Mouse (Mus musculus): Measurements from ENCODE around the gene P2rx4.
A peak's percentile ranks its signal among the peaks of the same experiment; 100 is the strongest.

The P2rx4 gene

GRCm38 (mm10) chr5:122707276-122708181 is at the start of gene P2rx4:
TSS of gene P2rx4 (plus strand) at chr5:122707544.
- peak; percentile 89 for DNase-seq (ENCODE audit: low read depth, low spot score)

GRCm38 (mm10) chr5:122662501-122662900 is 44.8 kb upstream of the P2rx4 start:
- no peak for DNase-seq (ENCODE audit: low read depth, low spot score)

GRCm38 (mm10) chr5:122665036-122665435 is 42.3 kb upstream of the P2rx4 start:
- no peak for DNase-seq (ENCODE audit: low read depth, low spot score)

- DNase-seq (ENCODE audit: low read depth, low spot score): no peak
These were observed 38.1 kb upstream of the P2rx4 start for GRCm38 (mm10) chr5:122668981-122669897.

- DNase-seq (ENCODE audit: low read depth, low spot score): peak; percentile 21
These were observed 35.7 kb upstream of the P2rx4 start for GRCm38 (mm10) chr5:122671641-122672040.

- no peak for DNase-seq (ENCODE audit: low read depth, low spot score)
These were observed 35.0 kb upstream of the P2rx4 start for GRCm38 (mm10) chr5:122672298-122672697.

- no peak for DNase-seq (ENCODE audit: low read depth, low spot score)
These were observed 31.3 kb upstream of the P2rx4 start for GRCm38 (mm10) chr5:122676002-122676401.

- DNase-seq (ENCODE audit: low read depth, low spot score): no peak
These were observed 29.4 kb upstream of the P2rx4 start for GRCm38 (mm10) chr5:122677983-122678382.

- DNase-seq (ENCODE audit: low read depth, low spot score): no peak
These were observed 27.5 kb upstream of the P2rx4 start for GRCm38 (mm10) chr5:122679881-122680280.

- DNase-seq (ENCODE audit: low read depth, low spot score): peak; percentile 59
These were observed 26.1 kb upstream of the P2rx4 start for GRCm38 (mm10) chr5:122681276-122681675.

GRCm38 (mm10) chr5:122683926-122684325 is 23.4 kb upstream of the P2rx4 start:
- no peak for DNase-seq (ENCODE audit: low read depth, low spot score)

- DNase-seq (ENCODE audit: low read depth, low spot score): no peak
These were observed 20.0 kb upstream of the P2rx4 start for GRCm38 (mm10) chr5:122687391-122687790.

- no peak for DNase-seq (ENCODE audit: low read depth, low spot score)
These were observed 18.2 kb upstream of the P2rx4 start for GRCm38 (mm10) chr5:122689153-122689552.

- DNase-seq (ENCODE audit: low read depth, low spot score): peak; percentile 78
These were observed 16.9 kb upstream of the P2rx4 start for GRCm38 (mm10) chr5:122690486-122690885.

GRCm38 (mm10) chr5:122693431-122694207 is 13.7 kb upstream of the P2rx4 start:
- DNase-seq (ENCODE audit: low read depth, low spot score): peak; percentile 49

GRCm38 (mm10) chr5:122695516-122695915 is 11.8 kb upstream of the P2rx4 start:
- no peak for DNase-seq (ENCODE audit: low read depth, low spot score)

GRCm38 (mm10) chr5:122698041-122698700 is 9.2 kb upstream of the P2rx4 start:
- peak; percentile 26 for DNase-seq (ENCODE audit: low read depth, low spot score)

GRCm38 (mm10) chr5:122698701-122699060 is 8.7 kb upstream of the P2rx4 start:
- DNase-seq (ENCODE audit: low read depth, low spot score): peak; percentile 17

GRCm38 (mm10) chr5:122700109-122700836 is 7.1 kb upstream of the P2rx4 start:
- no peak for DNase-seq (ENCODE audit: low read depth, low spot score)

- no peak for DNase-seq (ENCODE audit: low read depth, low spot score)
These were observed 6.5 kb upstream of the P2rx4 start for GRCm38 (mm10) chr5:122700837-122701212.
